Mouse (Mus musculus) right cerebral cortex, postnatal 4 days (tissue): ENCODE data around the gene Ifi206.

Experiments used
- DNase-seq: peaks from one replicate; pipeline ENCODE4 v3.0.0-alpha.2; 2022

Ifi206 gene

GRCm38 (mm10) chr1:173418936-173419621, 71.8 kb downstream of the Ifi206 start:
- no peak for DNase-seq

GRCm38 (mm10) chr1:173418516-173418915, 72.3 kb downstream of the Ifi206 start:
- no peak for DNase-seq
